Mouse (Mus musculus): ENCODE measurements at regions not wholly inside any gene's neighbourhood (a gene's known extent, or its start where the extent isn't known, plus 50 kb on each side); places are given as distances from the start of the nearest gene placed in this dataset.

GRCm38 (mm10) chr15:57644331-57644953 lies 167.0 kb upstream of the Slc22a22 start:
- DNase-seq (ENCODE audit: low spot score): peak; percentile 50

GRCm38 (mm10) chr15:57639115-57639514 lies 161.7 kb upstream of the Slc22a22 start:
- DNase-seq (ENCODE audit: low spot score): no peak

GRCm38 (mm10) chr15:57633067-57633466 lies 155.6 kb upstream of the Slc22a22 start:
- DNase-seq (ENCODE audit: low spot score): no peak

GRCm38 (mm10) chr15:57632537-57632936 lies 155.1 kb upstream of the Slc22a22 start:
- DNase-seq (ENCODE audit: low spot score): no peak

GRCm38 (mm10) chr15:57618466-57618865 lies 141.0 kb upstream of the Slc22a22 start:
- no peak for DNase-seq (ENCODE audit: low spot score)

- DNase-seq (ENCODE audit: low spot score): peak; percentile 7
Observed at GRCm38 (mm10) chr15:57616880-57617391, 139.5 kb upstream of the Slc22a22 start.

- no peak for DNase-seq (ENCODE audit: low spot score)
Observed at GRCm38 (mm10) chr15:57610006-57610405, 132.6 kb upstream of the Slc22a22 start.

GRCm38 (mm10) chr15:57608519-57608918 lies 131.1 kb upstream of the Slc22a22 start:
- no peak for DNase-seq (ENCODE audit: low spot score)

- peak; percentile 50 for DNase-seq (ENCODE audit: low spot score)
Observed at GRCm38 (mm10) chr15:57600562-57600961, 123.1 kb upstream of the Slc22a22 start.

- DNase-seq (ENCODE audit: low spot score): no peak
Observed at GRCm38 (mm10) chr15:57593326-57594004, 116.0 kb upstream of the Slc22a22 start.

GRCm38 (mm10) chr15:57590597-57591219 lies 113.3 kb upstream of the Slc22a22 start:
- no peak for DNase-seq (ENCODE audit: low spot score)

- no peak for DNase-seq (ENCODE audit: low spot score)
Observed at GRCm38 (mm10) chr15:57589404-57590377, 112.3 kb upstream of the Slc22a22 start.

- DNase-seq (ENCODE audit: low spot score): no peak
Observed at GRCm38 (mm10) chr15:57585411-57585810, 108.0 kb upstream of the Slc22a22 start.

- no peak for DNase-seq (ENCODE audit: low spot score)
Observed at GRCm38 (mm10) chr15:57584498-57584897, 107.1 kb upstream of the Slc22a22 start.

GRCm38 (mm10) chr15:57581266-57581665 lies 103.8 kb upstream of the Slc22a22 start:
- DNase-seq (ENCODE audit: low spot score): no peak

- no peak for DNase-seq (ENCODE audit: low spot score)
Observed at GRCm38 (mm10) chr15:57578794-57579193, 101.4 kb upstream of the Slc22a22 start.

- no peak for DNase-seq (ENCODE audit: low spot score)
Observed at GRCm38 (mm10) chr15:57574080-57574618, 96.7 kb upstream of the Slc22a22 start.

- DNase-seq (ENCODE audit: low spot score): no peak
Observed at GRCm38 (mm10) chr15:57572460-57572859, 95.0 kb upstream of the Slc22a22 start.

GRCm38 (mm10) chr15:57568006-57568630 lies 90.7 kb upstream of the Slc22a22 start:
- DNase-seq (ENCODE audit: low spot score): peak; percentile 45

- no peak for DNase-seq (ENCODE audit: low spot score)
Observed at GRCm38 (mm10) chr15:57547154-57547553, 69.7 kb upstream of the Slc22a22 start.

GRCm38 (mm10) chr15:57545141-57545540 lies 67.7 kb upstream of the Slc22a22 start:
- DNase-seq (ENCODE audit: low spot score): no peak
